ENCODE assay signal across 23 mouse cellular contexts in the genomic region with DNA sequence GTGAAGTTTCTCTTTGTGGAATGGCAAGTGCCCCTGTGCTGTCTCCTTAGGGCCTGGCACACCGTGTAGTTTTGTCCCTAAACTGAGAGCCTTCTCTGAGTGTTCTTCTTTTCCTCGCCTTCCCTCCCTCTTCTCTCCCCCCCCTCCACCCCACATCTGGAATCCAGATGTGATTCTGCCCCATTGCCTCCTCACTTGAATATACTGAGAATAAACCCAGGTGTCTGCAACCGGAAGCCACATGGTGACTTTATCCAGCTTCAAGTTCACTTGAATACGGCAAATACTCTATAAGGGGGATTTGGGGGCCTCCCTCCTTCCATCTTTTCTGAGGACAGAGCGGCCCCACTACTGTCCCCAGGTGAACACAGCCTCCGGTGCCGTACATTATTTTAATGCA.
DNase-seq lines count a peak whose midpoint lies in the region; ATAC-seq lines count a peak whose summit lies in the region.
"Had no signal": no experiment of that assay in that cellular context is flagged by ENCODE, and none has a peak within 500 bp of the region (broad histone marks: within the 10 kb centered on the region; RNA-seq: fewer than 3 reads in every experiment).

No protein-coding gene starts in this region.

- DNase-seq in hindbrain, embryonic 10.5 days (ENCODE audit: low spot score), result peak; percentile 35
- DNase-seq in embryonic facial prominence, embryonic 10.5 days (ENCODE audit: low spot score), result peak; percentile 76
- peak; percentile 70 for DNase-seq in hindlimb bud, embryonic 11.5 days (ENCODE audit: extremely low spot score, low read depth, low spot score)
- DNase-seq in neural tube, embryonic 10.5 days (ENCODE audit: extremely low spot score, low spot score), result peak; percentile 68
- no peak for DNase-seq in frontal cortex, postnatal 14 days (ENCODE audit: low spot score in 2 of 2)
- DNase-seq: adrenal gland, postnatal 14 days; cerebellum, adult 8-10 months; forebrain, postnatal 0 days; gastrocnemius, postnatal 10 days; heart, adult 2 months; kidney, adult 2 months; kidney, postnatal 14 days; lung, adult 2 months; lung, postnatal 4 days; right cerebral cortex, postnatal 14 days; thymus, postnatal 36 days had no signal

- ATAC-seq in hindbrain, embryonic 16.5 days, result no peak
- ATAC-seq in activated CD4-positive, CD25-positive, alpha-beta regulatory T cell, adult 4 months, result no peak
- ATAC-seq in megakaryocyte-erythroid progenitor cell, adult 5-6 weeks (replicated peaks; ENCODE audit: low FRiP score, low TSS enrichment, poor library complexity, severe bottlenecking), result no peak

- peaks cover 4% of the 10 kb centered on the region; the same call in 1 of the 2 replicates for H3K27me3 ChIP-seq in hindbrain, embryonic 10.5 days (ENCODE audit: insufficient read depth, poor library complexity, severe bottlenecking)
- H3K27me3 ChIP-seq in hindbrain, embryonic 16.5 days (replicated peaks; ENCODE audit: control insufficient read depth, insufficient read depth, low read length), result no peaks in the 10 kb centered on the region
- peaks cover 13% of the 10 kb centered on the region; the same call in 1 of the 2 replicates for H3K27me3 ChIP-seq in embryonic facial prominence, embryonic 10.5 days (replicated peaks; ENCODE audit: low read depth, poor library complexity, severe bottlenecking)
- H3K27me3 ChIP-seq: midbrain, embryonic 12.5 days; neural tube, embryonic 12.5 days had no signal

- no peak overlapping the region for H3K27ac ChIP-seq in hindbrain, embryonic 10.5 days
- no peak overlapping the region for H3K27ac ChIP-seq in hindbrain, embryonic 16.5 days (ENCODE audit: low read depth, low read length)
- peak overlapping the region; percentile 26; the same call in 1 of the 2 replicates for H3K27ac ChIP-seq in embryonic facial prominence, embryonic 10.5 days (replicated peaks)
- H3K27ac ChIP-seq: heart, adult 2 months; heart, embryonic 15.5 days; midbrain, embryonic 12.5 days; neural tube, embryonic 12.5 days had no signal

- H3K9me3 ChIP-seq in hindbrain, embryonic 10.5 days, result no peaks in the 10 kb centered on the region
- H3K9me3 ChIP-seq in hindbrain, embryonic 16.5 days (ENCODE audit: control insufficient read depth, low read length), result no peaks in the 10 kb centered on the region
- no peaks in the 10 kb centered on the region for H3K9me3 ChIP-seq in embryonic facial prominence, embryonic 10.5 days
- H3K9me3 ChIP-seq: heart, embryonic 15.5 days; midbrain, embryonic 12.5 days; neural tube, embryonic 12.5 days had no signal

- H3K4me2 ChIP-seq in hindbrain, embryonic 16.5 days (ENCODE audit: low read length), result no peak overlapping the region
- H3K4me2 ChIP-seq: heart, embryonic 15.5 days; midbrain, embryonic 12.5 days; neural tube, embryonic 12.5 days had no signal

- peaks cover 49% of the 10 kb centered on the region for H3K4me1 ChIP-seq in hindbrain, embryonic 10.5 days (replicated peaks)
- H3K4me1 ChIP-seq in hindbrain, embryonic 16.5 days (ENCODE audit: control insufficient read depth, insufficient read depth, low read depth, low read length), result peaks cover 11% of the 10 kb centered on the region
- H3K4me1 ChIP-seq in embryonic facial prominence, embryonic 10.5 days, result peaks cover 45% of the 10 kb centered on the region

- no peak overlapping the region for H3K4me3 ChIP-seq in hindbrain, embryonic 10.5 days
- no peak overlapping the region for H3K4me3 ChIP-seq in hindbrain, embryonic 16.5 days (ENCODE audit: low read length)
- no peak overlapping the region for H3K4me3 ChIP-seq in embryonic facial prominence, embryonic 10.5 days
- H3K4me3 ChIP-seq: heart, adult 2 months; heart, embryonic 15.5 days; left cerebral cortex, adult 2 months; midbrain, embryonic 12.5 days; neural tube, embryonic 12.5 days had no signal

- H3K9ac ChIP-seq in hindbrain, embryonic 16.5 days (ENCODE audit: low read depth, low read length), result no peak overlapping the region
- H3K9ac ChIP-seq: forebrain, postnatal 0 days; heart, embryonic 15.5 days; midbrain, embryonic 12.5 days; neural tube, embryonic 12.5 days had no signal

- 63% methylated on average over 7 of the region's 7 CpGs for WGBS in hindbrain, embryonic 10.5 days
- 71% methylated on average over 7 of the region's 7 CpGs for WGBS in hindbrain, embryonic 16.5 days
- WGBS in embryonic facial prominence, embryonic 10.5 days, result 40% methylated on average over 7 of the region's 7 CpGs

- no peaks in the 10 kb centered on the region for H3K36me3 ChIP-seq in hindbrain, embryonic 10.5 days
- no peaks in the 10 kb centered on the region for H3K36me3 ChIP-seq in hindbrain, embryonic 16.5 days (ENCODE audit: control insufficient read depth, insufficient read depth, low read length)
- H3K36me3 ChIP-seq in embryonic facial prominence, embryonic 10.5 days (replicated peaks), result no peaks in the 10 kb centered on the region
- H3K36me3 ChIP-seq: heart, embryonic 15.5 days; midbrain, embryonic 12.5 days; neural tube, embryonic 12.5 days had no signal

Comparison
In these comparisons a context has a peak if more than half of its experiments do, and no peak if none do; other contexts are left out.
1. DNase-seq: peak in hindbrain, embryonic 10.5 days (single experiment), embryonic facial prominence, embryonic 10.5 days (single experiment), hindlimb bud, embryonic 11.5 days (single experiment) and neural tube, embryonic 10.5 days (single experiment); none in frontal cortex, postnatal 14 days (0 of 2).